Mouse (Mus musculus) forebrain, embryonic 14.5 days (tissue): ENCODE data around the gene Angel1. TPM values are rescaled to one million over a fixed set of nuclear protein-coding genes. Genes with fewer than 3 reads are reported as not detected.

ENCODE experiments used
- ATAC-seq: fragments of 200-750 bp; cut with Nextera tagmentation; 2 replicates; pipeline ENCODE4 v1.8.0; 2017; ENCODE audit warnings: mild to moderate bottlenecking, moderate library complexity
- DNase-seq: peaks from one replicate; pipeline ENCODE4 v3.0.0-alpha.2; 2015; ENCODE audit warnings: low spot score
- H3K27ac ChIP-seq: fragments of 300-500 bp; sonication (generic); 2 replicates; pipeline ENCODE4 v1.5.1; 2014; ENCODE audit warnings: low read depth, mild to moderate bottlenecking, control low read depth, low read length, moderate library complexity
- H3K27me3 ChIP-seq: fragments of 300-500 bp; sonication (generic); replicated peaks from 2 replicates; pipeline ENCODE4 v1.6.1; 2014; ENCODE audit warnings: low read length, control low read depth, mixed read lengths; ENCODE audit not compliant: control insufficient read depth, insufficient read depth
- H3K36me3 ChIP-seq: fragments of 300-500 bp; sonication (generic); 2 replicates; pipeline ENCODE4 v1.6.1; 2014; ENCODE audit warnings: low read length, control low read depth; ENCODE audit not compliant: control insufficient read depth, insufficient read depth
- H3K4me1 ChIP-seq: fragments of 300-500 bp; sonication (generic); 2 replicates; pipeline ENCODE4 v1.6.1; 2014; ENCODE audit warnings: antibody characterized with exemption, low read length, control low read depth; ENCODE audit not compliant: control insufficient read depth, insufficient read depth
- H3K4me2 ChIP-seq: fragments of 300-500 bp; sonication (generic); 2 replicates; pipeline ENCODE4 v1.6.1; 2014; ENCODE audit warnings: mild to moderate bottlenecking, control low read depth, low read length
- H3K4me3 ChIP-seq: fragments of 300-500 bp; sonication (generic); 2 replicates; pipeline ENCODE4 v1.5.1; 2014; ENCODE audit warnings: low read depth, low read length, control low read depth
- H3K9ac ChIP-seq: fragments of 300-500 bp; sonication (generic); 2 replicates; pipeline ENCODE4 v1.6.1; 2014; ENCODE audit warnings: mild to moderate bottlenecking, low read length, control low read depth, moderate library complexity
- H3K9me3 ChIP-seq: fragments of 300-500 bp; sonication (generic); replicated peaks from 2 replicates; pipeline ENCODE4 v1.6.1; 2016; ENCODE audit warnings: low read length, control low read depth, mixed read lengths; ENCODE audit not compliant: control insufficient read depth
- WGBS: fragments of 180-500 bp; shearing (Covaris S2); extraction: QIAGEN DNeasy Blood & Tissue Kit; methylation state at CpG from one replicate; pipeline ENCODE4 v1.1.7; 2014; 5-methylcytosine and 5-hydroxymethylcytosine counted together
- polyA plus RNA-seq: library from polyadenylated mRNA; unstranded; fragments of >200 nt; fragmentation: Nextera tagmentation; extraction: Ambion mirVana; gene quantifications from 2 replicates; pipeline ENCODE4 v1.2.1, GENCODE M21; 2014

Angel1 gene
- polyA plus RNA-seq, 1 experiment from 2014 or later: 7.6 TPM

- H3K9me3 ChIP-seq: no peaks in the 10 kb centered on the region
- H3K4me1 ChIP-seq: no peaks in the 10 kb centered on the region
- no peak overlapping the region for H3K9ac ChIP-seq
- H3K27ac ChIP-seq: no peak overlapping the region
- DNase-seq: no peak
- H3K4me3 ChIP-seq: no peak overlapping the region
- H3K36me3 ChIP-seq: no peaks in the 10 kb centered on the region
- no peak overlapping the region for H3K4me2 ChIP-seq
- no peaks in the 10 kb centered on the region for H3K27me3 ChIP-seq
- WGBS: 90% methylated on average over 11 of the region's 11 CpGs
- ATAC-seq: no peak
These were observed 9.3 kb downstream of the Angel1 start for GRCm38 (mm10) chr12:86716962-86717361.

GRCm38 (mm10) chr12:86715401-86715800 lies 10.9 kb downstream of the Angel1 start:
- ATAC-seq (no peak), DNase-seq (peak; percentile 66)
- Histone ChIP-seq H3K4me2 (no peak overlapping the region), H3K4me3 (no peak overlapping the region), H3K27ac (no peak overlapping the region), H3K9me3 (no peaks in the 10 kb centered on the region), H3K9ac (no peak overlapping the region), H3K27me3 (no peaks in the 10 kb centered on the region), H3K4me1 (no peaks in the 10 kb centered on the region), H3K36me3 (no peaks in the 10 kb centered on the region)
- 45% methylated on average over 5 of the region's 5 CpGs for WGBS

- 69% methylated on average over 5 of the region's 5 CpGs for WGBS
- ATAC-seq (no peak), DNase-seq (peak; percentile 51)
- no peak overlapping the region for H3K9ac ChIP-seq
- no peak overlapping the region for H3K27ac ChIP-seq
- H3K9me3 ChIP-seq: no peaks in the 10 kb centered on the region
- H3K36me3 ChIP-seq: no peaks in the 10 kb centered on the region
- H3K4me1 ChIP-seq: no peaks in the 10 kb centered on the region
- no peak overlapping the region for H3K4me2 ChIP-seq
- H3K4me3 ChIP-seq: no peak overlapping the region
- H3K27me3 ChIP-seq: no peaks in the 10 kb centered on the region
These were observed 12.2 kb downstream of the Angel1 start for GRCm38 (mm10) chr12:86714026-86714425.

- DNase-seq: no peak
- 80% methylated on average over 5 of the region's 5 CpGs for WGBS
These were observed 20.4 kb downstream of the Angel1 start for GRCm38 (mm10) chr12:86705843-86706242.

DNA sequence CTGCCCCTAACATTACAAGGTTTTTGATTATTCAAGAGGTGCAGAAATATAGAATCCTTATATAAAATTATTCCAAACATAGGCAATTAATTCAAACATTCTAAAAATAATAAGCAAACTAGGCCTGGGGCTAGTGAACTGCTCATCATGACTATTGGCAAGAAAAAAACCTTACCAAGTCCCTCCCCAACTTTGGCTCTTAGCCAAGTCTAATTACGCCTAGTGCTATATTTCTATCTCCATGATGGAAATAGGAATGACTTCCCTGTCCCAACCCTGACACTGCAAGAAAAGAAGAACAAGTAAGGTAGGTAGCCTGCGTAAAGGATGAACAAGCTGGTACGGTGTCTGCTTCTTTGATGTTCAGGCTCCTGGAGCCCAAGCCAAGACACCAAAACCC lies 23.6 kb downstream of the Angel1 start:
- ATAC-seq (no peak), DNase-seq (peak; percentile 67)
- WGBS: 86% methylated on average over 3 of the region's 3 CpGs
- H3K4me3 ChIP-seq: no peak overlapping the region
- H3K9ac ChIP-seq: no peak overlapping the region
- H3K4me2 ChIP-seq: no peak overlapping the region
- H3K27me3 ChIP-seq: no peaks in the 10 kb centered on the region
- no peaks in the 10 kb centered on the region for H3K9me3 ChIP-seq
- no peaks in the 10 kb centered on the region for H3K36me3 ChIP-seq
- no peak overlapping the region for H3K27ac ChIP-seq
- H3K4me1 ChIP-seq: peaks cover 15% of the 10 kb centered on the region; the same call in 1 of the 2 replicates

More at GRCm38 (mm10) chr12:86705843-86706242, 20.4 kb downstream of the Angel1 start:
- Histone ChIP-seq H3K27me3 (no peaks in the 10 kb centered on the region), H3K36me3 (no peaks in the 10 kb centered on the region), H3K27ac (no peak overlapping the region), H3K4me1 (0 out of 2 replicates have a peak, but pooled peaks cover 1% of the 10 kb centered on the region), H3K9ac (no peak overlapping the region), H3K4me2 (no peak overlapping the region), H3K9me3 (no peaks in the 10 kb centered on the region), H3K4me3 (no peak overlapping the region)
- ATAC-seq: no peak

GRCm38 (mm10) chr12:86701491-86701890 lies 24.8 kb downstream of the Angel1 start:
- Histone ChIP-seq H3K9ac (no peak overlapping the region), H3K36me3 (peaks cover 1% of the 10 kb centered on the region; the same call in 1 of the 2 replicates), H3K9me3 (no peaks in the 10 kb centered on the region), H3K4me1 (peaks cover 15% of the 10 kb centered on the region; the same call in 1 of the 2 replicates), H3K4me2 (no peak overlapping the region), H3K27ac (peak overlapping the region; percentile 92), H3K4me3 (no peak overlapping the region), H3K27me3 (no peaks in the 10 kb centered on the region)
- no peak for ATAC-seq
- no peak for DNase-seq
- 92% methylated on average over 4 of the region's 4 CpGs for WGBS

- peaks cover 15% of the 10 kb centered on the region; the same call in 1 of the 2 replicates for H3K4me1 ChIP-seq
- H3K27me3 ChIP-seq: no peaks in the 10 kb centered on the region
- no peaks in the 10 kb centered on the region for H3K9me3 ChIP-seq
- H3K4me2 ChIP-seq: no peak overlapping the region
- ATAC-seq: no peak
- H3K36me3 ChIP-seq: peaks cover 7% of the 10 kb centered on the region; the same call in 1 of the 2 replicates
- no peak overlapping the region for H3K4me3 ChIP-seq
- WGBS: 56% methylated on average over 4 of the region's 4 CpGs
- no peak for DNase-seq
- H3K9ac ChIP-seq: peak overlapping the region; percentile 13; the same call in 1 of the 2 replicates
- peak overlapping the region; percentile 92 for H3K27ac ChIP-seq
These were observed 25.3 kb downstream of the Angel1 start for GRCm38 (mm10) chr12:86700927-86701310.

DNA sequence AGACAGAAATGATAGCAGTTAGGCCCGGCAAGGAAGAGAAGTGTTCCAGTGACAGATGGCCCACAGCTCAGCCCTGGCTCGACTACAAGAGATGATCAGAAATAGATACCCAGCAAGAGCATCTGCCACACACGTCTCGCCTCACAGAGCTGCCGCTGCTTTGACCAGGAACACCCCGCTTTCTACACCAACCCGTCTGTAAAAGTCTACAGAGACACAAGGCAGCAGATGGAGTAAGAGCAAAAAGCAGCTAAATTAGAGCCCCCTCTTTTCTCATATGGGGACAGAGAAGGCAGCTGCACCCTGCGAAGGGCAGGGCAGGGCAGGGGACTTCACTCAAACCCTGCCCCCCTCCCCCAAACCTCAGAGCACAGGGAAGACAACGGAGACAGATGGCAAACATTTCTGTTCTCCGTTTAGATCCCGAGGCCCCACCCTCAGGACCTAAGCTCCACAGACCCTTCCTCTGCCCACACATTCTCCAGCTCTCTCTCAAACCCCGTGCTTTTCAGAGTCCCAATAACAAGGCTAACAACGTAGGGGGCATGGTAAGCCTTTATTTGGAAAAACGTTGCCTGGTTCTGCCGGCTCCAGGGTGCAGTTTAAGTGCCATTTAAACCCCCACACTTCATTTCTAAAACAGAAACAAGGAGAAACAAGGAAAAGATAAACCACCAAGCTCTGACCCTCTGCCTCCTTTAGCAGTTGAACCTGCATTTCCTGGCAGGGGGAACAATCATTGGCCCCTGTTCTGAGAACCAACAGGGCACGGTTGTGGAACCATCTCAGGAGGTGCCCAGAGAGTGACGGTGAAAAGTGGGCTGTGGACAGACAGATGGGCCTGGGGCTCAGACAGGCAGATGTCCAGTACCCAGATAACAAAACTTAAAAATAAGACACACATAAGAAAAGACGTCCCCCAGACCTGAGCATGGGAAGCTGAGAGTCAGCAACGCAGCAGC lies 26.0 kb downstream of the Angel1 start:
- peak overlapping the region; percentile 22; the same call in 1 of the 2 replicates for H3K4me2 ChIP-seq

DNA sequence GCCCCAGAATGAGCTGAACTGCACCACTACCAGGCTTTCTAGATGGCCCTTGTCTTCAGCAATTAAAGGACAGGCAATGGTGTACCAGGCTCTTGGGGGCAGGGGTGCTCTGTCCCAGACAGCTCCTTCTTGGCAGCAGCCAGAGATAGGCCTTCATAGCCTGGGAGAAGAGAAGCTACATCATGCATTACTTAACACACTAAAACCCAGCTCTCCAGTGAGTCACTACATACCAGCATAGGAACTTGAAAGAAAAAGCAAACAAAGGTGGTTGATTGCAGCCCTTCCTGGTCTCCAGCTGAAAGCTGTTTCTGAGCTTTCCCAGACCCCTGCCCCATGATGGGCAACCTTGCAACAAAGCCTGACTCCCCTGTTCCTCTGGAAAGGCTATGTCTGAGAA lies 27.7 kb downstream of the Angel1 start:
- H3K4me1 ChIP-seq: peaks cover 15% of the 10 kb centered on the region; the same call in 1 of the 2 replicates
- H3K4me3 ChIP-seq: no peak overlapping the region
- H3K27me3 ChIP-seq: no peaks in the 10 kb centered on the region
- ATAC-seq: no peak
- no peak for DNase-seq
- H3K9me3 ChIP-seq: no peaks in the 10 kb centered on the region
- no peak overlapping the region for H3K9ac ChIP-seq
- H3K36me3 ChIP-seq: peaks cover 29% of the 10 kb centered on the region
- H3K4me2 ChIP-seq: no peak overlapping the region
- H3K27ac ChIP-seq: peak overlapping the region; percentile 92; the same call in 1 of the 2 replicates

More for the DNA sequence above, 26.0 kb downstream of the Angel1 start:
- H3K9me3 ChIP-seq: no peaks in the 10 kb centered on the region
- H3K4me3 ChIP-seq: no peak overlapping the region
- 30% methylated on average over 19 of the region's 19 CpGs for WGBS
- H3K27me3 ChIP-seq: no peaks in the 10 kb centered on the region
- DNase-seq: peak; percentile 79
- peak overlapping the region; percentile 13 for H3K9ac ChIP-seq
- H3K27ac ChIP-seq: peak overlapping the region; percentile 92
- H3K4me1 ChIP-seq: peaks cover 15% of the 10 kb centered on the region; the same call in 1 of the 2 replicates
- H3K36me3 ChIP-seq: peaks cover 14% of the 10 kb centered on the region
- peak; percentile 87 for ATAC-seq
